Mouse (Mus musculus) heart, adult 2 months (tissue): ENCODE data around the gene Slc8a2.

Experiments
- CTCF ChIP-seq: fragments of 200-600 bp; IDR thresholded peaks from 2 replicates; pipeline ENCODE4 v1.8.1; 2022; ENCODE audit warnings: antibody characterized with exemption, mild to moderate bottlenecking, moderate library complexity
- EP300 ChIP-seq: fragments of 200-500 bp; IDR thresholded peaks from 2 replicates; pipeline ENCODE4 v1.6.1; 2011; ENCODE audit warnings: low read depth, low read length, control low read depth; ENCODE audit not compliant: insufficient read depth
- POLR2A ChIP-seq: fragments of 200-500 bp; IDR thresholded peaks from 2 replicates; pipeline ENCODE4 v1.6.1; 2011; ENCODE audit warnings: mild to moderate bottlenecking, low read depth, low read length, control low read depth; ENCODE audit not compliant: insufficient read depth

DNA sequence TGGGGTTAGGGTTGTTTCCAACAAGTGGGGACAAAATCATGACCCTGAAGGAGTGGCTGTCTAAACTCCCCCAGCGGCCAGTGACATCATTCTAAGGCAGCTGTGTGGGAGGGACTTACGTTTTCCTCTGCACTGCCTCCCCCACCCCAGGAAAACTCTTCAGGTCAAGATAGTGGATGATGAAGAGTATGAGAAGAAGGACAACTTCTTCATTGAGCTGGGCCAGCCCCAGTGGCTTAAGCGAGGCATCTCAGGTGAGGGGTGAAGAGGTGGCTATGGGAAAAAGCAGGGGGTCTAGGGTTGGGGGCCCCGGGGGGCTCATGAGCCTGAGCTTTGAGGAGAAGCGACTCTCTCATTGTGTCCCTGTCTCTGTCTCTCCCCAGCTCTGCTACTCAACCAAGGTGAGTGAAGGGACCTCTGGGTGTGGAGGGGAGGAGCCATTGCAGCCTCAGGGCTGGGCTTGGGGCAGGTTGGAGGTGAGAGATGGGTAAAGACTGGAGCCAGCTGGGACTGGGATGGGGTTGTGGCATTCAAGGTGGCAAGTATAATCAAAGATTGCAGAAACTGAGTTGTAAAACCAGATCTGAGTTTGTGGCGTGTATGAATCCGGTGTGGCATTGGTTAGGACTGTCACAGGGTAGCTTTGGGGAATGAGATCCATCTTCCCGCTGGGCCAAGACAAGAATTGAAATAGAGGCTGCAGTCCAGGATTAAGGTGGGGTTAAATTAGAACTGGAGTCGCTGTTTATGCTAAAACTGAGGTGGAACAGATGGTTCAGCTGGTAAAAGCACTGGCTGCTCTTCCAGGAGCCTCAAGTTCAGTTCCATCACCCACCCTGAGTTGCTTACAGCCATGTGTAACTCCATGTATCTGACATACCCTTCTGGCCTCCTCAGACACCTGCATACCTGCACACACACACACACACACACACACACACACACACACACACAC lies 20.8 kb downstream of the Slc8a2 start:
- TF ChIP-seq CTCF (no peak), POLR2A (no peak), EP300 (no peak)
